In genomic region chr4:119094987-119095386, GRCm38 (mm10) we compare ENCODE assay signal across 19 mouse cellular contexts. TPM values are rescaled to one million over a fixed set of nuclear protein-coding genes. Genes with fewer than 3 reads are reported as not detected.
DNase-seq lines count a peak whose midpoint lies in the region; ATAC-seq and TF ChIP-seq lines count a peak whose summit lies in the region.
"Had no signal": no experiment of that assay in that cellular context is flagged by ENCODE, and none has a peak within 500 bp of the region (broad histone marks: within the 10 kb centered on the region; RNA-seq: fewer than 3 reads in every experiment).

No protein-coding gene starts in this region.

- no peak for TF ChIP-seq POLR2A in kidney, adult 2 months (IDR thresholded peaks at IDR 0.05; ENCODE audit: low read depth, low read length)
- no peak for TF ChIP-seq POLR2A in cerebellum, adult 2 months (IDR thresholded peaks at IDR 0.05; ENCODE audit: borderline replicate concordance, insufficient read depth, low read length)

- no peaks in the 10 kb centered on the region for H3K9me3 ChIP-seq in kidney, embryonic 15.5 days (replicated peaks)
- H3K9me3 ChIP-seq in limb, embryonic 10.5 days (replicated peaks): no peaks in the 10 kb centered on the region
- H3K9me3 ChIP-seq: embryonic facial prominence, embryonic 13.5 days; hindbrain, embryonic 12.5 days had no signal

- no peak for ATAC-seq in kidney, embryonic 15.5 days (replicated peaks; ENCODE audit: low FRiP score)
- ATAC-seq: forebrain, embryonic 14.5 days had no signal

- DNase-seq in kidney, adult 2 months: peak; percentile 46
- no peak for DNase-seq in left cerebral cortex, adult 2 months (ENCODE audit: extremely low spot score in 1 of 2, low spot score in 2 of 2)
- DNase-seq in left cerebral cortex, adult 8-10 months (ENCODE audit: low spot score in 2 of 2): no peak
- DNase-seq in R1 (ENCODE audit: low read depth, low spot score): peak; percentile 92
- no peak for DNase-seq in limb, embryonic 10.5 days (ENCODE audit: low spot score)
- no peak for DNase-seq in cerebellum, adult 2 months
- DNase-seq: adrenal gland, adult 8-10 months; cerebellum, adult 18-20 months; embryo, embryonic 11 days; right cerebral cortex, postnatal 14 days; spleen, adult 18-20 months had no signal

- H3K4me1 ChIP-seq in kidney, adult 2 months (ENCODE audit: control insufficient read depth, insufficient read depth, low read length): 0 out of 2 replicates have a peak, but pooled peaks cover 3% of the 10 kb centered on the region
- H3K4me1 ChIP-seq in kidney, embryonic 15.5 days: peaks cover 3% of the 10 kb centered on the region; the same call in 1 of the 2 replicates
- peaks cover 15% of the 10 kb centered on the region for H3K4me1 ChIP-seq in limb, embryonic 10.5 days
- H3K4me1 ChIP-seq in cerebellum, adult 2 months (ENCODE audit: control insufficient read depth, insufficient read depth, low read length): peaks cover 6% of the 10 kb centered on the region
- H3K4me1 ChIP-seq: hindbrain, embryonic 12.5 days had no signal

- H3K27ac ChIP-seq in kidney, adult 2 months (ENCODE audit: insufficient read depth, low read depth, low read length): no peak overlapping the region
- no peak overlapping the region for H3K27ac ChIP-seq in kidney, embryonic 15.5 days
- peak overlapping the region; percentile 40; the same call in 1 of the 2 replicates for H3K27ac ChIP-seq in left cerebral cortex, adult 2 months
- H3K27ac ChIP-seq in limb, embryonic 10.5 days: 0 out of 2 replicates have a peak overlapping the region, but pooled peaks have one; percentile 5
- H3K27ac ChIP-seq in cerebellum, adult 2 months (ENCODE audit: insufficient read depth, low read length): no peak overlapping the region
- H3K27ac ChIP-seq: embryonic facial prominence, embryonic 13.5 days; hindbrain, embryonic 12.5 days; macrophage had no signal

- WGBS in kidney, adult 2 months: 39% methylated on average over 4 of the region's 4 CpGs
- WGBS in kidney, embryonic 15.5 days: 37% methylated on average over 4 of the region's 4 CpGs
- whole genome bisulfite sequencing in limb, embryonic 10.5 days: 23% methylated on average over 4 of the region's 4 CpGs
- WGBS in cerebellum, adult 2 months: 44% methylated on average over 4 of the region's 4 CpGs

- TF ChIP-seq CTCF in kidney, adult 2 months (conservative IDR thresholded peaks at IDR 0.05; ENCODE audit: insufficient read depth, insufficient read length, low read depth, low read length): no peak
- TF ChIP-seq CTCF in left cerebral cortex, adult 2 months (IDR thresholded peaks at IDR 0.05): no peak
- no peak for TF ChIP-seq CTCF in cerebellum, adult 2 months (IDR thresholded peaks at IDR 0.05; ENCODE audit: borderline replicate concordance, insufficient read depth, low read depth, low read length)

- no peak overlapping the region for H3K4me2 ChIP-seq in kidney, embryonic 15.5 days
- H3K4me2 ChIP-seq: embryonic facial prominence, embryonic 13.5 days; heart, embryonic 11.5 days; hindbrain, embryonic 12.5 days; midbrain, embryonic 11.5 days had no signal

- intact Hi-C loops in left cerebral cortex, adult 2 months (cut with DNase I): no loop called here

- H3K36me3 ChIP-seq in kidney, adult 2 months (ENCODE audit: control insufficient read depth, insufficient read depth, low read length): no peaks in the 10 kb centered on the region
- no peaks in the 10 kb centered on the region for H3K36me3 ChIP-seq in kidney, embryonic 15.5 days
- no peaks in the 10 kb centered on the region for H3K36me3 ChIP-seq in limb, embryonic 10.5 days
- H3K36me3 ChIP-seq: embryonic facial prominence, embryonic 13.5 days; hindbrain, embryonic 12.5 days had no signal

- no peak overlapping the region for H3K4me3 ChIP-seq in kidney, adult 2 months (ENCODE audit: insufficient read depth, low read depth, low read length)
- H3K4me3 ChIP-seq in kidney, embryonic 15.5 days (replicated peaks): no peak overlapping the region
- H3K4me3 ChIP-seq in left cerebral cortex, adult 2 months: no peak overlapping the region
- H3K4me3 ChIP-seq in limb, embryonic 10.5 days: no peak overlapping the region
- no peak overlapping the region for H3K4me3 ChIP-seq in cerebellum, adult 2 months (replicated peaks; ENCODE audit: insufficient read depth, low read depth, low read length)
- H3K4me3 ChIP-seq: embryonic facial prominence, embryonic 13.5 days; erythroblast, embryonic 14.5 days; hindbrain, embryonic 12.5 days had no signal

- H3K27me3 ChIP-seq in kidney, adult 2 months (replicated peaks; ENCODE audit: control insufficient read depth, insufficient read depth, low read length): no peaks in the 10 kb centered on the region
- no peaks in the 10 kb centered on the region for H3K27me3 ChIP-seq in kidney, embryonic 15.5 days
- no peaks in the 10 kb centered on the region for H3K27me3 ChIP-seq in limb, embryonic 10.5 days (ENCODE audit: low read depth, poor library complexity, severe bottlenecking)
- H3K27me3 ChIP-seq in cerebellum, adult 2 months (ENCODE audit: control insufficient read depth, insufficient read depth, low read length): no peaks in the 10 kb centered on the region
- H3K27me3 ChIP-seq: embryonic facial prominence, embryonic 13.5 days; hindbrain, embryonic 12.5 days had no signal

- no peak overlapping the region for H3K9ac ChIP-seq in kidney, embryonic 15.5 days
- H3K9ac ChIP-seq: embryonic facial prominence, embryonic 13.5 days; hindbrain, embryonic 12.5 days had no signal

RNA-seq across cellular contexts. Expression of gene Slc2a1, which starts 13.5 kb away (rescaled TPM):
- polyA plus RNA-seq in kidney, adult 2 months (2012; rRNA removed): 78.4 and 89.6 TPM in 2 replicates
- 78.5 and 91.6 TPM in 2 replicates for polyA plus RNA-seq in kidney, embryonic 15.5 days (2015; fragmentation: Nextera tagmentation; extraction: Ambion mirVana)
- 100 to 1,000 TPM in 1 of 2 experiments, 10 to 100 TPM in 1; 92.2 to 127 TPM for total RNA-seq in left cerebral cortex, adult 2 months (2021)
- total RNA-seq in left cerebral cortex, adult 8-10 months (2022): 100 to 1,000 TPM in 1 of 4 experiments, 10 to 100 TPM in 3; 83.3 to 103 (median 92.3) TPM
- polyA plus RNA-seq in limb, embryonic 10.5 days (2016; fragmentation: Nextera tagmentation; extraction: Ambion mirVana): 110 and 139 TPM in 2 replicates
- 121 and 125 TPM in 2 replicates for polyA plus RNA-seq in cerebellum, adult 2 months (2012; rRNA removed)

Comparison
In these comparisons a context has a peak if more than half of its experiments do, and no peak if none do; other contexts are left out.
1. DNase-seq: peak in kidney, adult 2 months (single experiment) and R1 (single experiment); none in left cerebral cortex, adult 2 months (0 of 2), left cerebral cortex, adult 8-10 months (0 of 2), limb, embryonic 10.5 days (single experiment) and cerebellum, adult 2 months (0 of 2).
2. H3K27ac ChIP-seq: peak in left cerebral cortex, adult 2 months (single experiment) and limb, embryonic 10.5 days (single experiment); none in kidney, adult 2 months (single experiment), kidney, embryonic 15.5 days (single experiment) and cerebellum, adult 2 months (single experiment).